Mouse (Mus musculus) kidney, postnatal 10 days (tissue): ENCODE data around the gene Hspa4l.

Source experiments
- DNase-seq: peaks from one replicate; pipeline ENCODE4 v3.0.0; 2021; ENCODE audit warnings: mixed read lengths

Gene Hspa4l

DNA sequence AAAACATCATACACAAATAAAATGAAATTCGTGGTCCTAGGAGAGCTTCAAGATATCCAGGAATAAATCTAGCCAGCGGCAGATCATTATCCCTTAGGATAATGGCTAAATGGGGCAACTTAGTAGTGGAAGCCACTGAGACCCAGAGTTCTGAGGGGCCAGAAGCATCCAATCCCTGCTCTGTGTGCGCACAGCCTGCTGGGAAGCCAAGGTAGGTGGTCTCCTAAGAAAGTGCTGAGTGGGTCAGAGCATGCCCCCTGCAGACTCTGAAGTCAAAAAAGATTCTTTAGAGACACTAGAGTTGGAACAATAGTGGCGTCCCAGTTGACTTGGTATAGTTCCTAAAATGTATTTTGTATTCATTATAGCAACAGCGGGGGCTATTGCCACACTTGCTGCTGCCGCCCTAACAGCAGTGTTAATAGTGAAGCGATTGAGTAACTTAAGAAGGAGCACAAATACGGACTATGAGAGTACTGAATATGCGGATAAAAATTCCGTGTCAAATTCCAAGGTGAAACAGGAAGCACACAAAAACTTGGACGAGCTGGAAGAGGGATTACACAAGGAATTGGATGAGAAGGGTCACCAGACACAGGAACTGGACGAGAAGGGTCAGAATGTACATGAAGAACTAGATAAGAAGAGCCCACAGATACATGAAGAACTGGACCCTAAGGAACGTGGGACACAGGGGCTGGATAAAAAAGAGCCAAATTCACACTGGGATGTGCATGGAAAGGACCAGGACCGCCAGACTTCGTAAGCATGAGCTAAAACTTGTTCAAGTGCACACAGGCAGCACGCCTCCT lies at the start of gene Hspa4l:
Gene Hspa4l (plus strand): TSS at position 472 of the 812 bp plus-strand sequence.
- no peak for DNase-seq

DNA sequence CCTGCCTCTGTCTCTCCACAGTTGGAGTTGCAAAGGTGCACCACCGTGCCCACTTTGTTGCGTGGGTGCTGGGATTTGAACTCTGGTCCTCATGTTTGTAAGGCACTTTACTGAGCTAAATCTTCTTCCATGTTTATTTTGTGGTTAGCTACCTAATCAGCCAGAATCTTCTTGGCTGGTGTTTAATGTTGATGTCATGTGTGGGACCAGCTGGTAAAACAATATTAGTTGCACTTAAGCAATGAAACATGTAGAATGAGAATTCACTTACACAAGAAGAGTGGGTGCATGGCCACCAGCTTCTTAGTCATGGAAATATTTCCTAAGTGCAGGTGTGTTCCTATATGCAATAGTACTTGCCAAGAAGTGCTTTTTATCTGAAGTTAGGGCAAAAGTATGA lies 49.1 kb upstream of the Hspa4l start:
- no peak for DNase-seq

DNA sequence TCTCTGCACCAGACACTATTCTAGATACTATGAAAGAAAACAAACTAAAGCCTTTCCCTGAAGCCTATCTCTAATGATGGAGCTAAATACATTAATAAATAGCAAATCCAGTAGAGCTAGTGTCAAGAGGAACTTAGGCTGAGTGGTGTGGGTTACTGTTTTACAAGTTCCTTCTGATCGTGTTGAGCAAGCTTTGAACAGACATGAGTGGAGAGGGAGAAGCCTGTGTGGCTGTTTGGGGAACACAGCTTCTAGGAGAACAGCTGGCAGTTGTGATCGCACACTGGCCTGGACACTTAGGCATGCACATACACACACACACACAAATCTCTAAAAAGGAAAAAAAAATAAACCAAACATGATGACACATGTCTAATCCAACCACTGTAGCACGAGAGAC lies 45.5 kb upstream of the Hspa4l start:
- no peak for DNase-seq

DNA sequence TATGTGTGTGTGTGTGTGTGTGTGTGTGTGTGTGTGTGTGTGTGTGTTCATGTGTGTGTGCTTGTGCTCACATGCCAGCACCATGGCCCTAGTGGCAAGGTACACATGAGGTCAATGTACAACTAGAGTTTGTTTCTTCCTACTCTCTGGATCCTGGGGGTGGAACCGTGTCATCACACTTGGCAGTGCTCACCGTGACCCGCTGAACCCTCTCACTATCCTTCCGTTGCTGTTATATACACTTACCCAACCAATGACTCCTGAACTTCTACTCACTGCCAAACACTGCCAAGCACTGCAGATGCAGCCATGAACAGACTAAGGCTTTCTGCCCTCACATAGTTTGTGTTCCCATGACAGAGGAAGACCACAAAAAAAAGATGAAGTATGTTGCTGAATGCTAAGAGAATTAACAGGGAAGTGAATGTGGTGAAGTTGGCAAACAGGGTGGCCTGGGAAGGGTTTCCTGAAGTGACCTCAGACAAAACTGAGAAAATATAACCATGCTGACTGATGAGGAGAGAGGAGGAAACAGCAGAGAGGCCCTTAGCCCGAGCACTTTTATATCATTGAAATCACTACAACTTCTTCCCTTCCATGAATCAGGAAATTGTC lies 39.4 kb upstream of the Hspa4l start:
- DNase-seq, result peak; percentile 42

DNA sequence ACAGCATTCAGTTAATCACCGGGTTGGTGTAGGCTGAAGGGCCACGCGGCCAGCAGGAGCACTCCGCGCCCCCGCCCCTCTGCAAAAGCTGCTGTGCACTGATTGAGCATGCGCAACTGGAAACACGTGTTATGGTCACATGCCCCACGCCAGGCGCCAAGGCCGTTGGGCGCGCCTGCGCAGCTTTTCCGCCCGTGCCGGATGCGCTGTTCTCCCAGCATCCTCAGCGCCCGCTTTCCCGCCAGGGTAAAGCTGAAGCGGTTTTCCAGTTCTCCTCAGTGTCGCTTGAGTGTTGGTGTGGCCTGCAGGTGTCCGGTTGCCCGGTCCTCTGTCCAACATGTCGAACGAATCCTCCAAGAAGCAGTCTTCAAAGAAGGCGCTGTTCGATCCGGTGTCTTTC lies 35.6 kb upstream of the Hspa4l start, which contains the start of gene Slc25a31:
Gene Slc25a31 (plus strand): TSS at position 201 of the 400 bp plus-strand sequence.
- no peak for DNase-seq

DNA sequence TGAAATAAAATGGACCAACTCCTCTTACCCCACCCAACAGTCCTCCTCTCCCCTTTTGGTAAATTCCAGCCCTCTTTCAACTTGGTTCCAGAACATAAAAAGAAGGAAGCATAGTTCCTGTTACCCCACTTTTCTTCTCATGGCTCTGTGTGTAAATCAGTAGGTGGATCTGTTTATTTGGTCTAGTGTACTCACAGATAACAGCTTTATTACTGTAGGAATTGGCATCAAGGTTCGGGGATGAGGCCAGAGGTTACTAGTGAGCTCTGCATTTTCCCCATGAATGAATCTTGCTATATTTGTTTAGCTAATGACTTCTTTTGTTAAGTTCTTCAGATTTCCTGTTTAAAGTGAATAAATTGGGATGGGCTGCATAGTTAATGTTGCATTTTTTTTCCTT lies 28.2 kb upstream of the Hspa4l start:
- no peak for DNase-seq

DNA sequence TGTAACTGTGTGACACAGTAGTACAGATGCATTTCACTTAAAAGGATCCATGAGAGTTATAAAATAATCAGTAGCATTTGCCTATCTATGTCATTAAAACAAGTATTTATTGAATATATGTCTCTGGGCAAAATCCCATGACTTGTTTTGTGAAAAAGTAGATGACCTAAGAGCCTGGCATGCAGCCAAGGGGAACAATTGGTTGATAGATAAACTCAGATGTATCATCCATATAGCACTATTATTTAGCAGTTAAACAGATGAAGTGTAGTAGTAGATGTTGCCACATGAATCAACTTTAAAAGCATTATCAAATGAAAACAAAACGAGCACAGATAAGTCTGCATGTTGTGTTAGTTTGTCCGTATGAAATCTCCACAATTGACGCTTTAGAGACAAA lies 25.3 kb upstream of the Hspa4l start:
- DNase-seq, result no peak

DNA sequence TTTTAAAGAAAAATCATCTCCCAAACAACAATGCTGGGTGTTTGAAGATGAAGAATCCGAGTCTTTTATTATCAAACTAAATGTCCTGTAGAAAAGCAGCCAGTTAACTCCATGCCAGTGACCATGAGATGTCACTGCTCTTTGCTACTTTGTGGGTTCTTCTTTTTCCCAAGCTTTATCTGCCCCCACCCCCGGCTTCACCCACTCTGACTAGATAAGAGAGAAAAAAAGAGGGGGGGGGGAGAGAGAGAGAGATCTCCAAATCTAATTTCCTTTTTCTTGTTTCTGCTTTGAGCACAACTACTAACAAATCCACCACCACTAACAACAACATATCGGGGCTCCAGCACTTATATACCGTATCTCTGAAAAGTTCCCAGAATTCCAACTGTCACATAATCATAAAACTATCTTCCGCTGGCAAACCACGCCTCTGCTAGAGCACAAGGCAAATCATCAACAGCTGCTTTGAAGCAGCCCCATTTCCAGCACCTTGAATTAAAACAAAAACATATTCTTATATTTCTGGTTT lies 5.8 kb upstream of the Hspa4l start:
- no peak for DNase-seq

DNA sequence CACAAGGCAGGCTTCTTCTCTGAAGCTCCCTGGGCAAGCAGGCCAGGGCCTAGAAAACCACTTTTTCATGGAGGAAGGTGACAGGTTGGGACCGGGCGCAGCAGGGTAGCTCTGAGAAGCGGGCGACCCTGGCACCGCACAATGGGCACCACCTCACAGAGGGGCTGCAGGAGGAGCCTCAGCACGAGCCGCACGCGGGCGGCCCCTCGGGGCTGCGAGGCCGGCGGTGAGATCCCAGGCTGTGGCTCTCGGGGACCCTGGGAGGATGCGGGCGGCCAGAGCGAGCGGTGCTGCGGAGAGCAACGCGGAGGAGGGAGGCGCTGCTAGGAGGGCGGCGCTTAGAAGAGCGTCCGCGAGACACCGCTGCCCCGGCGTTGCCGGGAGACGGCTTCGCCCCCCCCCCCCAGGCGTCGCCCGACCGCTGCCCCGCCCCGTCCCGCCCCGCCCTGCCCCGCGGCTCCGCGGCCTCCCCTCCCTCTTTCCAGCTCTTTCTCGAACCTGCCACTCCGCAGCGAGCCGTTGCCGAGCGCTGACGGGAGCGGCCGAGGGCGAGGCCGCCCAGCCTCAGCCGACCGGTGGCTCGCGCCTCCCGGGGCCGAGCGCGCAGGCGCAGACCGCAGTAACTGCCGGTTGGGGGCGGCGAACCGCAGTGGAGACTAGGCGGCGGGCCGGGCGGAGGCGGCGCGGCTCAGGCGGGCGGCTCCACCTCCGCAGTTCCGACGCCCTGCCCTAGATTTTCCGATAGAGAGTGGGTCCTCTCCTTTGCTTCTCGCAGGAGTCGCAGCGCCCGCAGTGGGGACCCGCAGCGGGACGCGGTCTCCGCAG lies 753 bp downstream of the Hspa4l start:
- peak; percentile 95 for DNase-seq

DNA sequence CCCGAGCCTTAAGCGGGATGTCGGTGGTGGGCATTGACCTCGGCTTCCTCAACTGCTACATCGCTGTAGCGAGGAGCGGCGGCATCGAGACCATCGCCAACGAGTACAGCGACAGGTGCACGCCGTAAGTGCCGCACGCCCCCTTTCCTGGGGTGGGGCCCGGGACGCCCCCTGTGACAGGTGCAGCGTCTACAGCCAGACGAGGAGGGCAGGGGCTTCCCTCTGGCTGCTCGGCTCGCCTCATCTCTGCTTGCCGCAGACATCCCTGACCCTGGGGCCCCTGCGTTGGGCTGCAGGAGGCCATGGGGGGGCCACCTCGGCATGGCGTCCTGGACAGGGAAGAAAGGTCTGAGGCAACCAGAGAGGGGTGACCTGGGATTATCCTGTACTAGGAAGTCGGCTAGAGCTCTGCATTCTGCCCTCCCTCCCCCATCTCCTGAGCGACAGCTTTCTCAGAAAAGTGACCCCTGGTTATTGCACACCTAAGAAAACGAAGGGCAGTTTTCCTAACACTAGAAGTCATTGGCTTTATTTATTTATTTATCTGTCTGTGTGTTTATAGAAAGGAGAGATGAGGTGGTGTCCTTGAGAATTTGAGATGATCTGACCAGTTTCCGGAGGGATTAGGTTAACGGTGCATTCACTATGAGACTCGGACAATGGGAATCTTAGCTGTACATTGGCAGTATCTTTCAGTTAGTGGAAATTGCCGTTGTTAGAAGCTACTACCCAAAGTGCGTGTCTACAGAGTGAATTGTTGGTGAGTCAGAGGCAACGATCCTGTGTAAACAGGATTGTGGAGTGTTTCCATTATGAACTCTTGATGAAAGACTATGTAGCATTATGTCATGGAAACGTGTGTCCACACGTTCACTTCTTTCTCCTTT lies 1.6 kb downstream of the Hspa4l start:
- DNase-seq, result no peak

DNA sequence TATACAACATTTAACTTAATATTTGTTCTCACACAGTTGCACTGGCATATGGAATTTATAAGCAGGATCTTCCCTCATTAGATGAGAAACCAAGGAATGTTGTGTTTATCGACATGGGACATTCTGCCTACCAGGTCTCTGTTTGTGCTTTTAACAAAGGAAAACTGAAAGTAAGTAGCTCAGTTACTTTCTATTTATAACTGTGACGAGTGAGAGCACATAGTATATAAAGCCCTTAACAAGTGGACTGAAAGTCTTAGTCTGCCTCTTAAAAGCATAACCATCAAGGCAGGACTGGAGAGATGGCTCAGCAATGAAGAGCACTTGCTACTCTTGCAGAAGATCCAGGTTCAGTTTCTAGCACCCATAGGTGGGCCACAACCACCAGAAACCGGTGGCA lies 16.5 kb downstream of the Hspa4l start:
- DNase-seq, result no peak

DNA sequence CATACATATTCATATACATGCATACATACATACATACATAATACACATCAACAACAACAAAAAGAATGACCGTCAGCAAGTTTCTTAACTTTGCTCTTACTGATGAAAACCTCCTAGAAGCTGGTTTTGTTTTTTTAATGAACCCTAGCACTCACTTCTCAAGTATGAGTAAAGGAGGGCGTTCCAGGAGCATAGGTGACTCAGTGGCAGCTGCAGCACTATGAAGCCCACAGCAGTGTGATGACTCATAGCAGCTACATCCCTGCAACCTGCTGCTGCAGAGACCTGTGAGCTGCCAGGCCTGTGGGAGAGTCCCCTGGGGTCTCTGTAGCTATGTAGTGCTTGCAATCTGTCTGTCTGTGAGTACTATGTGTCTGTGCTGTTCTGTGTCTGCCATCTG lies 17.0 kb downstream of the Hspa4l start:
- no peak for DNase-seq

DNA sequence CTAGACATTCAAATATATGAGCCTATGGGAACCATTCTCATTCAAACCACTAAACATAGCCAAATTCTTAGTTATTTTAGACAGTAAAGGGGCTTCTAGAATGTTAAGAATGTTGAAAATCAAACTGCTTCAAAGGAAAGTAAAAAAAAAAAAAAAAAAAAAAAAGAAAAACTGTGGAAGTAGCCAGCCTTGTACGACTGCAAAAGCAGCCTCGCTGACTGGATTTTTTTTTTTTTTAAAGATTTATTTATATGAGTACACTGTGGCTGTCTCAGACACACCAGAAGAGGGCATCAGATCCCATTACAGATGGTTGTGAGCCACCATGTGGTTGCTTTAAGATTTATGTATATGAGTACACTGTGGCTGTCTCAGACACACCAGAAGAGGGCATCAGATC lies 49.5 kb downstream of the Hspa4l start:
- no peak for DNase-seq

DNA sequence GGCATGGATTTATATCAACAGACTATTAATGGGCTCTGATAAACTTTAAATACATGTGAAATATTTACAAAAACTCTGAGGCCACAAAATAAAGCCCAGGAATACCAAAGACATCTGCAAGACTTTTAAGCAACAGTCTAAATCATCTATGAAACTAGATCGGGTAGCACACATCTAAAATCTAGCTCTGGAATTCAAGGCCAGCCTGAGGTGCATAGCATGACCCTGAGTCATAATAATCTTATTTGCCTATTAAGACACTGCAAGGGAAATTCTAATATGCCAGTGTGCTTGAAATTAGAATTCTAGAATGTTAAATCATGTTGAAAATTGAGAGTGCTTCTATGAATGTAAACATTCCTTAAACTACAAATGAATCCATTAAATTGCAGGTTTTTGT lies 53.8 kb downstream of the Hspa4l start:
- DNase-seq, result no peak

DNA sequence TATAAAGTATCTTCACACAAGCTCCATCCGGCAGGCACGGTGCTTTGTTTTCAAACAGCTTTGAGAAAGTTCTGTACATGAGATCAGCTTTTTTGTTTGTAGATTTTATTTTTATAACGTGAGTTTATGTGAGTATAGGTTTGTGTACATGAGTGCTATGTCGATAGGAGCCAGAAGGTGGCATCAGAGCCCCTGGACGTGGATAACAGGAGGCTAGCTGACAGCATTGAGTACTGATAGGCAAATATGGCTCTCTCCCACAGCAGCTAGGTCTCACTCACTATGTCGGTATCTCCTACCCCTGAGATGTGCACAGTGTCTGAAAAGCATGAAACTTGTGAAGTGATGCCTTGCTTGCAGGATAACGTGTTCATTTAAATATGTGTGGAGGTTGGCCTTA lies 54.2 kb downstream of the Hspa4l start:
- peak; percentile 67 for DNase-seq

DNA sequence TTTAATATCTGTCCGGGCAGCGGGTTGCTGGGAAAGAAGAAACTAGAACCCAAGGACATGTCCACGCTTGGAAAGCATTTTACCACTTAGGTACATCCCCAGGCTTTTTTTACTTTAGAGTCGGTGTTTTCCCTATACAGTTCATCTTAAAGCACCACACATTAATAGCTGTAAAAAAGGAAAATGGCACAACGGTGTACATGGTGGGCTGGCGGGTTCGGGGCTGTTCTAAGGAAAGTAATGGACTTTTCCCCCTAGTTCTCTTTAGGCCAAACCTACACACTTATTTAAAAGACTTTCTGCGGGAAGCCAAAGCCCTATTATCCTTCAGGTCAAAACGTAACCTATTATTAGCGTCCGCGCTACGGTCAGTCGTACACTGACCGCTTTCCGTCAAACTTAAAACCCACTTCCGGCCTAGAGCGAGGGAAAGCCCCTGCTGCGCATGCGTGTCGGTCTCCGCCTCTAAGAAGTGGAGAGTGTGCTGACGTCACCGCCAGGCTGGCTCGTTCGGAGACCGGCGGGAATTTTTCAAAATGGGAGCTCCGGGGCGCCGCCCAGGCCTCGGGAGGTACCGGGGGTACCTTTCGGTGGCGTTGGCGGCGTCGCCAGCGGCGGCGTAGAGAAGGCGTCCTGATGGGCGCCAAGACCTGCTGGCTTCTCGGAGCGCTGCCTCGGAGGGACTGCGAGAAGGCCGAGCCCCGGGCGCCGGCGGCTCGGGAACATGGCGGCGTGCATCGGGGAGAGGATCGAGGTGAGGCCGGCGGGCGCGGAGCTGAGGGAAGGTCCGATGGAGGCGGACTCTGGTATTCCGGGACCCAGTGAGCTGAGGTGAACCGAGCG lies 55.5 kb downstream of the Hspa4l start, which contains the start of gene Plk4:
Gene Plk4 (plus strand): TSS at position 490 of the 843 bp plus-strand sequence.
- peak; percentile 99 for DNase-seq

DNA sequence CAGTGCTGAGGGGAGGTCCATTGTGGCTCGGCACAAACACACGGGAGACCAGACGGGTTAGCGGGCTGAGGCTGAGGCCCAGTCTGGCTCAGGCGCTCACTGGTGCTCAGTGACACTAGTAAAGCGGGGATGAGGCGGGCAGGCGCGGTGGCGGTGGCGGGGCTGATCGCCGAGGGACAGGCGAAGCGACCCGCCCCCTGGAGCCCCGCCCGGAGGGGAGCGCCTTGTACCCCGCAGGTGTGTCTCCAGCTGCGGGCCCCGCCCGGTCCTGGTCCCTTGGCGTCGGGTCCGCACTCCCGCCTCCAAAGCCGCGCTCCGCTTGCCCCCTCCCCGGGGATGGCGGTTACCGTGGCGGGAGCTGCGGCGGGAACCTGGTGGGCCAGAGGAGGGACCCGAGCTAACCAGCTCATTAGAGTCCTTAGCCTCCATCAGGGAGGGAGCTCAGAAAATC lies 56.1 kb downstream of the Hspa4l start:
- DNase-seq, result peak; percentile 68

DNA sequence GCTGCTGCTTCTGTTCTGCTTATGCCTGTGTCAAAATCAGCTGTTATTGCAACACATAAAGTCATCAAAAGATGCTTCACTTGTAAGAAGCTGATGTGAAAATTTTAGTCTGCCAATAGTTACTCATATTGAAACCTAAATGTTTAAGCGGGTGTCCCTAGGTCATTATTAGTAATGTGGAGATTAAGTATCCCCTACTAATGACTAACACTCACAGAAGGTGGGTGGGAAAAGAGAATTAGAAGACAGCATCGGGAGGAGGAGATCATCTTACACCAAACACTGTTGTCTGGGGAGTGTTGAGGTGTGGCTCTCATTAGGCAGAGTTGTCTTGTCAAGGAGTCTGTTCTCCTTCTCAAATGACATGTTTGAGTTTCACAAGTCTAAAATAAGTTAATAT lies 62.6 kb downstream of the Hspa4l start:
- no peak for DNase-seq

DNA sequence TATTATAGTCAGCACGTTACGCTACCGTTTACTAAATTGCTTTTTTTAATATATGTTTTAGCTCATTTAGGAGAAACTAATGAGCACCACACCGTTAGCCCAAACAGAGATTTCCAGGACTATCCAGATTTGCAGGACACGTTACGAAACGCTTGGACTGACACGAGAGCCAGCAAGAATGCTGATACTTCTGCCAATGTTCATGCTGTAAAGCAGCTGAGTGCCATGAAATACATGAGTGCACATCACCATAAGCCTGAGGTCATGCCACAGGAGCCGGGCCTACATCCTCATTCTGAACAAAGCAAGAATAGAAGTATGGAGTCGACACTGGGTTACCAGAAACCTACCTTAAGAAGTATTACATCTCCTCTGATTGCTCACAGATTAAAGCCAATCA lies 64.4 kb downstream of the Hspa4l start:
- DNase-seq, result no peak

DNA sequence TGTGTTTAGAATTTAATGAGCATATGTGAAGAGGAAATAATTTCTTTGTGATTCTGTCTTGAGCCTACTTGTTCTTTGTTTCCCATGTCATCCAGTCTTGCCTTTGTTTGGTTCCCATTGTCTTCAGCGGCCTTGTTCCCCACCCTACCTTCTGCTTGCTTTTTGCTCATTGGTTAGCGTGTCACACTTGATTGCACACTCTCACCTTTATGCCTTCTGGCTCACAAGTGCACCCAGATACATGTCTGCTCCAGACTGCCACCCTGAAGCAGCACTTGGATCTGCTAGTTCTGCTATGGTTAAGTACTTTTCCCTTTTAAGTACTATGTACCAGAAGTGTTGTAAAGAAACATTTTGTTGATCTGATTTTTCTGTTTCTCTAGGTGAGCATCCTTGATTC lies 65.6 kb downstream of the Hspa4l start:
- no peak for DNase-seq

DNA sequence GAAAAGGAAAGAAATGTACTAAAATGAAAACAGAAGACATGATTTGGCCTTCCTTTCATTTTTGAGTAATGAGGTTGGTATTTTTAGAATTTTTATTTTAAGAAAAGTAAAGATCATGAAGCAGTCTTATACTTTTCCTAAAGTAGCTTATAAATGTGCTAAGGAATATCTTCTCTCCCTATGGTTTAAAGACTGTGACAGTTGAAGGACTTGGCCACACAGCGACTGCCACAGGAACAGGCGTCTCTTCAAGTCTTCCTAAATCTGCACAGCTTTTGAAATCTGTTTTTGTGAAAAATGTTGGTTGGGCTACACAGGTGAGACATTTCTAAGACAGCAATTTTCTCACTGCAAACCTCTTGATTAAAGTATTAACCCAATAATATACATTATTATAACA lies 69.0 kb downstream of the Hspa4l start:
- DNase-seq, result no peak
